Comparison of ENCODE assay signal across 12 mouse cellular contexts in genomic region chr5:34633641-34634040, GRCm38 (mm10). TPM values are rescaled to one million over a fixed set of nuclear protein-coding genes. Genes with fewer than 3 reads are reported as not detected.
A peak's percentile ranks its signal among the peaks of the same experiment; 100 is the strongest.
DNase-seq lines count a peak whose midpoint lies in the region; ATAC-seq lines count a peak whose summit lies in the region.
"Had no signal": no experiment of that assay in that cellular context is flagged by ENCODE, and none has a peak within 500 bp of the region (broad histone marks: within the 10 kb centered on the region; RNA-seq: fewer than 3 reads in every experiment).

No protein-coding gene starts in this region.

- H3K27ac ChIP-seq in limb, embryonic 15.5 days, result peak overlapping the region; percentile 59
- no peak overlapping the region for H3K27ac ChIP-seq in limb, embryonic 10.5 days
- no peak overlapping the region for H3K27ac ChIP-seq in forebrain, embryonic 10.5 days
- H3K27ac ChIP-seq: neural tube, embryonic 15.5 days had no signal

- H3K4me1 ChIP-seq in limb, embryonic 15.5 days, result peaks cover 32% of the 10 kb centered on the region
- H3K4me1 ChIP-seq in limb, embryonic 10.5 days, result peaks cover 31% of the 10 kb centered on the region
- H3K4me1 ChIP-seq in forebrain, embryonic 10.5 days, result peaks cover 31% of the 10 kb centered on the region

- no peak for ATAC-seq in limb, embryonic 15.5 days (ENCODE audit: insufficient number of reproducible peaks, low FRiP score, low TSS enrichment, low read depth)
- ATAC-seq: forebrain, embryonic 14.5 days had no signal

- WGBS in limb, embryonic 15.5 days, result 51% methylated on average over 4 of the region's 4 CpGs
- 62% methylated on average over 4 of the region's 4 CpGs for WGBS in limb, embryonic 10.5 days
- 83% methylated on average over 4 of the region's 4 CpGs for WGBS in forebrain, embryonic 10.5 days

- H3K9ac ChIP-seq in limb, embryonic 15.5 days, result no peak overlapping the region
- H3K9ac ChIP-seq: hindbrain, embryonic 13.5 days; neural tube, embryonic 15.5 days had no signal

- no peaks in the 10 kb centered on the region for H3K9me3 ChIP-seq in limb, embryonic 15.5 days
- H3K9me3 ChIP-seq in limb, embryonic 10.5 days (replicated peaks), result no peaks in the 10 kb centered on the region
- H3K9me3 ChIP-seq in forebrain, embryonic 10.5 days, result no peaks in the 10 kb centered on the region
- H3K9me3 ChIP-seq: hindbrain, embryonic 13.5 days; neural tube, embryonic 15.5 days had no signal

- no peak overlapping the region for H3K4me3 ChIP-seq in limb, embryonic 15.5 days
- H3K4me3 ChIP-seq in limb, embryonic 10.5 days, result no peak overlapping the region
- no peak overlapping the region for H3K4me3 ChIP-seq in forebrain, embryonic 10.5 days
- H3K4me3 ChIP-seq: hindbrain, embryonic 13.5 days; neural tube, embryonic 15.5 days had no signal

- no peak for DNase-seq in limb, embryonic 10.5 days (ENCODE audit: low spot score)
- DNase-seq in R1 (ENCODE audit: low read depth, low spot score), result peak; percentile 93
- DNase-seq in gastrocnemius, postnatal 36 days, result peak; percentile 43 to 56
- peak; percentile 67 for DNase-seq in lung, postnatal 10 days
- no peak for DNase-seq in right cerebral cortex, adult 18-20 months
- no peak for DNase-seq in forebrain, embryonic 10.5 days (ENCODE audit: extremely low spot score, low spot score)
- no peak for DNase-seq in kidney, adult 11 months

- intact Hi-C loops in gastrocnemius, postnatal 36 days (cut with DNase I), result no loop called here

- peaks cover 82% of the 10 kb centered on the region for H3K36me3 ChIP-seq in limb, embryonic 15.5 days
- H3K36me3 ChIP-seq in limb, embryonic 10.5 days, result peaks cover 86% of the 10 kb centered on the region
- H3K36me3 ChIP-seq in forebrain, embryonic 10.5 days (replicated peaks), result peaks cover 85% of the 10 kb centered on the region

- no peaks in the 10 kb centered on the region for H3K27me3 ChIP-seq in limb, embryonic 15.5 days
- no peaks in the 10 kb centered on the region for H3K27me3 ChIP-seq in limb, embryonic 10.5 days (ENCODE audit: low read depth, poor library complexity, severe bottlenecking)
- H3K27me3 ChIP-seq in forebrain, embryonic 10.5 days (ENCODE audit: poor library complexity, severe bottlenecking), result no peaks in the 10 kb centered on the region
- H3K27me3 ChIP-seq: hindbrain, embryonic 13.5 days; neural tube, embryonic 15.5 days had no signal

- H3K4me2 ChIP-seq in limb, embryonic 15.5 days, result no peak overlapping the region
- H3K4me2 ChIP-seq: hindbrain, embryonic 13.5 days; midbrain, embryonic 11.5 days; neural tube, embryonic 15.5 days had no signal

RNA-seq across cellular contexts. Expression of gene Mfsd10, which starts 3.4 kb away (rescaled TPM):
- polyA plus RNA-seq in limb, embryonic 15.5 days (2015; fragmentation: Nextera tagmentation; extraction: Ambion mirVana), result 134 and 148 TPM in 2 replicates
- polyA plus RNA-seq in limb, embryonic 10.5 days (2016; fragmentation: Nextera tagmentation; extraction: Ambion mirVana), result 105 and 111 TPM in 2 replicates
- total RNA-seq in gastrocnemius, postnatal 36 days (2021), result 1 to 10 TPM; 3.2 to 4.2 TPM
- 95.5 and 97.8 TPM in 2 replicates for polyA plus RNA-seq in forebrain, embryonic 10.5 days (2016; fragmentation: Nextera tagmentation; extraction: Ambion mirVana)

RNA-seq across cellular contexts. Expression of gene Nop14, which starts 26.3 kb away (rescaled TPM):
- polyA plus RNA-seq in limb, embryonic 15.5 days (2015; fragmentation: Nextera tagmentation; extraction: Ambion mirVana), result 24.5 and 27.1 TPM in 2 replicates
- 29.1 and 31.9 TPM in 2 replicates for polyA plus RNA-seq in limb, embryonic 10.5 days (2016; fragmentation: Nextera tagmentation; extraction: Ambion mirVana)
- total RNA-seq in gastrocnemius, postnatal 36 days (2021), result 10 to 100 TPM; 10.8 to 17.1 TPM
- polyA plus RNA-seq in forebrain, embryonic 10.5 days (2016; fragmentation: Nextera tagmentation; extraction: Ambion mirVana), result 31.7 and 33.9 TPM in 2 replicates

RNA-seq across cellular contexts. Expression of gene Grk4, which starts 26.5 kb away (rescaled TPM):
- polyA plus RNA-seq in limb, embryonic 15.5 days (2015; fragmentation: Nextera tagmentation; extraction: Ambion mirVana), result 2.4 and 3.4 TPM in 2 replicates
- polyA plus RNA-seq in limb, embryonic 10.5 days (2016; fragmentation: Nextera tagmentation; extraction: Ambion mirVana), result 0.73 and 1.3 TPM in 2 replicates
- total RNA-seq in gastrocnemius, postnatal 36 days (2021), result 1 to 10 TPM; 1.4 to 1.6 TPM
- polyA plus RNA-seq in forebrain, embryonic 10.5 days (2016; fragmentation: Nextera tagmentation; extraction: Ambion mirVana), result 1.1 and 1.5 TPM in 2 replicates

Comparison
In these comparisons a context has a peak if more than half of its experiments do, and no peak if none do; other contexts are left out.
1. DNase-seq: peak in R1 (single experiment), gastrocnemius, postnatal 36 days (2 of 2) and lung, postnatal 10 days (single experiment); none in limb, embryonic 10.5 days (single experiment), right cerebral cortex, adult 18-20 months (single experiment), forebrain, embryonic 10.5 days (single experiment) and kidney, adult 11 months (single experiment).